Mouse (Mus musculus): ENCODE measurements around the gene 1810009J06Rik.
"Not testable (repeated sequence)": the region's sequence is repeated elsewhere in the genome, so short reads cannot be mapped to it uniquely, and the experiment has no call there.

Gene 1810009J06Rik

GRCm38 (mm10) chr6:40964454-40964853 is at the start of gene 1810009J06Rik:
Gene 1810009J06Rik (plus strand): TSS chr6:40964754.
- not testable (repeated sequence) for DNase-seq (ENCODE audit: low read depth)

GRCm38 (mm10) chr6:40919954-40920353 is 44.6 kb upstream of the 1810009J06Rik start:
- DNase-seq (ENCODE audit: low read depth) = no peak

- no peak for DNase-seq (ENCODE audit: low read depth)
Observed at GRCm38 (mm10) chr6:40940457-40940856, 24.1 kb upstream of the 1810009J06Rik start, which contains the start of gene 1700074P13Rik. Gene 1700074P13Rik (minus strand): TSS chr6:40940557.

DNA sequence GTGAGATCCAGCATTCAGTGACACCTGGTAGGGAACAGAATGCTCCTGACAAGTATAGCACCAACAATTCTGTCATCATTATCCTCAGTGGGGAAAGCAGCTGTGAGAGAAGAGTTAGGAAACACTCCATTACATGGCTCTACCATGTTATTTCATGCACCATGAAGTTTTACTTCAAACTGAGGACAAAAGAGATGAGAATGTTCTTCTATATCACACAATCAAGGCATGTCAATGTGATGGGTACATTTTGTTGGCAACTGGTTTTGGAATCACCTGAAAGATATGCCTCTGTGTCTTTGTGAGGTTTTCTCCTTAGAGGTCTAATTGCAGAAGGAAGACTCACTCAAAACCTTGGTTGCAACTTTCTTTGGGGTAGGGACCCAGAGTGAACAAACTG is 12.8 kb upstream of the 1810009J06Rik start, which contains the start of gene Gm4744:
Gm4744 (minus strand) TSS at position 101 of the 400 bp plus-strand sequence.
- DNase-seq (ENCODE audit: low read depth) = no peak

DNA sequence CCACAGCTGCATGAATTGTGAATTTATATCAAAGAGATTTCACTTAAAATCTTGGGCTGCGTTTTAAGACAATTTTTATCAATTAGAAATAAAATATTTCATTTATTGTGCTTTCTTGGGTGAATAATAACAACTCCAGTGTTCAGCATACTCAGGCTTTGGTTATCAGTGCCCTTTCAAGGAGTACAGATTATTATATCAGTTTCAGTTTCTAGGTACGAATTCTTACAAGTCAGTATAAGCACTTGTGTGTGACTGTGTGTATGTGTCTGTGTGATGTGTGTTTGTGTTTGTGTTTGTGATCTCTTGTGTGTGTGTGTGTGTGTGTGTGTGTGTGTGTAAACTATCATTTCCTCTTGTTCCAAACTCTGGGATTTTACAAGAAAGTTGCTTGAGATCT is 10.8 kb upstream of the 1810009J06Rik start:
- DNase-seq (ENCODE audit: low read depth) = no peak

DNA sequence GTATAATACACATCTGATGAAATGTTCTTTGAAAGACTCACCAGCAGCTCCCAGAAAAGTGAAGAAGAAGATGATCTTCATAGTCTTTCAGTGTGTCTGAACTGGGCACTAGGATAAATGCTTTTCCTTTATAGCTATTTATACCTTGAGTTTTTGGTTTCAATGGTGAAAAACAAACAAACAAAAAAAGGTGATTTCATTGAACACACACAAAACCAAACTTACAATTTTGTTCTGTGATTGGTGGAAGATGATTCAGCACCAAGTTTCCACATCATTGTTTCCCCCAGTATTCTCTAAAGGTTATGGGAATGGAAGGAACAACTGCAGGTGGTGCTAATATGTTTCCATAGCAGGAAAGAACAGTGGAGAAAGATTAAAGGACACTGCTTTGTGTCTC is 34.8 kb downstream of the 1810009J06Rik start, which contains the start of gene Gm2663:
Gm2663 (minus strand) TSS at position 101 of the 400 bp plus-strand sequence.
- DNase-seq (ENCODE audit: low read depth) = not testable (repeated sequence)

- no peak for DNase-seq (ENCODE audit: low read depth)
Observed at GRCm38 (mm10) chr6:41015065-41015464, 50.5 kb downstream of the 1810009J06Rik start.
